Mouse (Mus musculus) small intestine, adult 2 months (tissue): Measurements from ENCODE around the gene Xrcc5.

ENCODE experiments used
- CTCF ChIP-seq: fragments of 200-500 bp; IDR thresholded peaks from 2 replicates; pipeline ENCODE4 v1.5.1; 2012; ENCODE audit warnings: low read depth, mild to moderate bottlenecking, control low read depth, inconsistent platforms, low read length, moderate library complexity, mixed read lengths; ENCODE audit not compliant: insufficient replicate concordance, insufficient read length; ENCODE audit errors: extremely low read depth
- POLR2A ChIP-seq: fragments of 200-500 bp; IDR thresholded peaks from 2 replicates; pipeline ENCODE4 v1.6.1; 2012; ENCODE audit warnings: low read depth, mild to moderate bottlenecking, control low read depth, inconsistent platforms, low read length, moderate library complexity

DNA sequence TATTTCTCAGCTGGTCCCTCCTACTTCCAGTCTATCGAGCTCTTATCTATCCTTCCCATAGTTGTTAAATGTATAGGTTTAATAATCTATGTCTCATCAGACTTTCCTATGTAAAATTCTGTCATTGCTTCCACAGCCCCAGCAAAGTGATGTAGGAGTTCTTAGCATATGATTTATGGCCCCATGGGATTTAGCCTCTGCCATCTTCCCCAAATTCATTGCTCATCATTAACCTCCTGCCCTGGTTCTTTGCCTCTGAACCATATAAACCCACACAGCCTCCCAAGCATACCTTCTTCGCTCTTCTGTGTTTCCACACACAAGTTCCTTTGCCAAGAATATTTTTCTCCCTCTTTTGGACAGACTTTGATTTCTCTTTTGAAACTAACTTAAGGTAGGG is 135.5 kb downstream of the Xrcc5 start:
- TF ChIP-seq POLR2A (no peak), CTCF (no peak)
